Mouse (Mus musculus) megakaryocyte, adult 5-6 weeks (primary cell): ENCODE results near the gene Nr1h4. TPM values are rescaled to one million over a fixed set of nuclear protein-coding genes. Genes with fewer than 3 reads are reported as not detected.
"Not testable (repeated sequence)": the region's sequence is repeated elsewhere in the genome, so short reads cannot be mapped to it uniquely, and the experiment has no call there.

ENCODE experiments used
- ATAC-seq: 2 replicates; pipeline ENCODE4 v1.8.0; 2016; ENCODE audit warnings: mild to moderate bottlenecking, inconsistent platforms; ENCODE audit not compliant: poor library complexity, severe bottlenecking
- total RNA-seq, 2 experiments: library from RNA; stranded (forward) in 1 of 2; stranded (reverse) in 1 of 2; fragments of 153-499, 151-499 nt in 1 of 2; fragments of 221-1000, 200-1000 nt in 1 of 2; gene quantifications; 2 replicates each; pipeline versions ENCODE4 v1.2.3 to v1.2.4; 2015 to 2017

Nr1h4 gene
- not detected in 2 replicates for total RNA-seq (2015)
- not detected in 2 replicates for total RNA-seq (2017)

GRCm38 (mm10) chr10:89532929-89533727 is at the start of gene Nr1h4:
TSS of gene Nr1h4 (minus strand) at chr10:89533585.
- no peak for ATAC-seq

- no peak for ATAC-seq
Measured at GRCm38 (mm10) chr10:89578801-89579200, 45.4 kb upstream of the Nr1h4 start.

- no peak for ATAC-seq
Measured at GRCm38 (mm10) chr10:89577666-89578065, 44.3 kb upstream of the Nr1h4 start.

- no peak for ATAC-seq
Measured at GRCm38 (mm10) chr10:89573421-89573820, 40.0 kb upstream of the Nr1h4 start.

GRCm38 (mm10) chr10:89572946-89573345 is 39.6 kb upstream of the Nr1h4 start:
- no peak for ATAC-seq

- ATAC-seq = no peak
Measured at GRCm38 (mm10) chr10:89567391-89567790, 34.0 kb upstream of the Nr1h4 start.

- no peak for ATAC-seq
Measured at GRCm38 (mm10) chr10:89565301-89566022, 32.1 kb upstream of the Nr1h4 start.

GRCm38 (mm10) chr10:89562113-89562512 is 28.7 kb upstream of the Nr1h4 start:
- ATAC-seq = no peak

- ATAC-seq = no peak
Measured at GRCm38 (mm10) chr10:89559351-89559750, 26.0 kb upstream of the Nr1h4 start.

- not testable (repeated sequence) for ATAC-seq
Measured at GRCm38 (mm10) chr10:89554885-89555284, 21.5 kb upstream of the Nr1h4 start.

- not testable (repeated sequence) for ATAC-seq
Measured at GRCm38 (mm10) chr10:89553855-89554254, 20.5 kb upstream of the Nr1h4 start.

GRCm38 (mm10) chr10:89553015-89553414 is 19.6 kb upstream of the Nr1h4 start:
- no peak for ATAC-seq

GRCm38 (mm10) chr10:89551657-89552056 is 18.3 kb upstream of the Nr1h4 start:
- no peak for ATAC-seq

GRCm38 (mm10) chr10:89548028-89548427 is 14.6 kb upstream of the Nr1h4 start:
- no peak for ATAC-seq

- no peak for ATAC-seq
Measured at GRCm38 (mm10) chr10:89546989-89547388, 13.6 kb upstream of the Nr1h4 start.

- no peak for ATAC-seq
Measured at GRCm38 (mm10) chr10:89543867-89544266, 10.5 kb upstream of the Nr1h4 start.

- ATAC-seq = no peak
Measured at GRCm38 (mm10) chr10:89542321-89542720, 8.9 kb upstream of the Nr1h4 start.

- ATAC-seq = no peak
Measured at GRCm38 (mm10) chr10:89532451-89532850, 934 bp downstream of the Nr1h4 start.

- no peak for ATAC-seq
Measured at GRCm38 (mm10) chr10:89531976-89532375, 1.4 kb downstream of the Nr1h4 start.

- ATAC-seq = no peak
Measured at GRCm38 (mm10) chr10:89531194-89531634, 2.2 kb downstream of the Nr1h4 start.

GRCm38 (mm10) chr10:89527054-89527453 is 6.3 kb downstream of the Nr1h4 start:
- no peak for ATAC-seq

GRCm38 (mm10) chr10:89525823-89526222 is 7.6 kb downstream of the Nr1h4 start:
- no peak for ATAC-seq
